Mouse (Mus musculus) neural tube, embryonic 12.5 days (tissue): ENCODE results near the gene Spdya. TPM values are rescaled to one million over a fixed set of nuclear protein-coding genes. Genes with fewer than 3 reads are reported as not detected.
"Not testable (repeated sequence)": the region's sequence is repeated elsewhere in the genome, so short reads cannot be mapped to it uniquely, and the experiment has no call there.

ENCODE experiments used
- ATAC-seq: fragments of 200-750 bp; cut with Nextera tagmentation; 2 replicates; pipeline ENCODE4 v1.8.0; 2017; ENCODE audit warnings: low read depth, mild to moderate bottlenecking, moderate TSS enrichment, moderate library complexity; ENCODE audit not compliant: low FRiP score
- H3K27ac ChIP-seq: fragments of 300-500 bp; sonication (generic); 2 replicates; pipeline ENCODE4 v1.5.1; 2016
- H3K27me3 ChIP-seq: fragments of 300-500 bp; sonication (generic); replicated peaks from 2 replicates; pipeline ENCODE4 v1.6.1; 2016; ENCODE audit warnings: mild to moderate bottlenecking
- H3K36me3 ChIP-seq: fragments of 300-500 bp; sonication (generic); 2 replicates; pipeline ENCODE4 v1.6.1; 2016; ENCODE audit warnings: mild to moderate bottlenecking
- H3K4me1 ChIP-seq: fragments of 300-500 bp; sonication (generic); 2 replicates; pipeline ENCODE4 v1.6.1; 2016
- H3K4me2 ChIP-seq: fragments of 300-500 bp; sonication (generic); replicated peaks from 2 replicates; pipeline ENCODE4 v1.6.1; 2016; ENCODE audit warnings: mild to moderate bottlenecking
- H3K4me3 ChIP-seq: fragments of 300-500 bp; sonication (generic); 2 replicates; pipeline ENCODE4 v1.5.1; 2016
- H3K9ac ChIP-seq: fragments of 300-500 bp; sonication (generic); 2 replicates; pipeline ENCODE4 v1.6.1; 2016; ENCODE audit warnings: mild to moderate bottlenecking
- H3K9me3 ChIP-seq: fragments of 300-500 bp; sonication (generic); 2 replicates; pipeline ENCODE4 v1.6.1; 2016; ENCODE audit warnings: mild to moderate bottlenecking
- WGBS: fragments of 180-500 bp; shearing (Covaris S2); methylation state at CpG from one replicate; pipeline ENCODE4 v1.1.7; 2016; 5-methylcytosine and 5-hydroxymethylcytosine counted together
- polyA plus RNA-seq: library from polyadenylated mRNA; unstranded; fragments of >200 nt; fragmentation: Nextera tagmentation; extraction: Ambion mirVana; gene quantifications from 2 replicates; pipeline ENCODE4 v1.2.1, GENCODE M21; 2016

Spdya gene
- polyA plus RNA-seq, 1 experiment from 2014 or later = 0.94 TPM

DNA sequence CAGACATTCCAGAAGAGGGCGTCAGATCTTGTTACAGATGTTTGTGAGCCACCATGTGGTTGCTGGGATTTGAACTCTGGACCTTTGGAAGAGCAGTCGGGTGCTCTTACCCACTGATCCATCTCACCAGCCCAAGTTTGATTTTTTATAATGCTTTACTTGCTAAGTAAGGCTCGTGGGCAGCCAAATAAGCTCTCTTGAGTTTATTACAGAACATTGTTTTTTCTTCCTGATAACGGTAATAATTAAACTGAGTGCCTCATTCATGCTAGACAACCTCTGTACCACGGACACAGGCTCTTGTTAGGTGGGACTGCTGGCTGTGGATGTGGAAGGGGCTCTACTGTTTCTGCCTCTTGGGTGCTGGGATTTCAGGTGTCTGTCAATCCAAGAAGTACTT lies 87.2 kb downstream of the Spdya start:
- H3K9ac ChIP-seq, H3K9me3 ChIP-seq, H3K4me1 ChIP-seq, H3K27ac ChIP-seq, H3K4me2 ChIP-seq, ATAC-seq, H3K27me3 ChIP-seq, H3K4me3 ChIP-seq: not testable (repeated sequence)
- WGBS = 83% methylated on average over 5 of the region's 5 CpGs
- peaks cover 74% of the 10 kb centered on the region for H3K36me3 ChIP-seq

Other genes starting within 250 kb of the Spdya start
- 7.1 and 8.7 TPM in 2 replicates for gene Emilin2, start 240.1 kb upstream of the Spdya start, polyA plus RNA-seq
- 2.6 and 3.4 TPM in 2 replicates for gene Gm4707, start 92.1 kb upstream of the Spdya start, polyA plus RNA-seq
- gene Smchd1, start 76.7 kb upstream of the Spdya start, polyA plus RNA-seq = 53.1 and 68.2 TPM in 2 replicates
- gene Ndc80, start 25.2 kb upstream of the Spdya start, polyA plus RNA-seq = 31.4 and 33.7 TPM in 2 replicates
- gene Wdr43, start 63.8 kb downstream of the Spdya start, polyA plus RNA-seq = 65.4 and 72.5 TPM in 2 replicates
- 0.25 and 0.28 TPM in 2 replicates for gene Togaram2, start 121.2 kb downstream of the Spdya start, polyA plus RNA-seq
- gene Pcare, start 200.8 kb downstream of the Spdya start, polyA plus RNA-seq = not detected in 2 replicates
- gene Clip4, start 216.4 kb downstream of the Spdya start, polyA plus RNA-seq = 9.1 and 9.6 TPM in 2 replicates